Mouse (Mus musculus) neural tube, embryonic 14.5 days (tissue): ENCODE results near the gene Nedd9. TPM values are rescaled to one million over a fixed set of nuclear protein-coding genes. Genes with fewer than 3 reads are reported as not detected.

Source experiments
- ATAC-seq: fragments of 200-750 bp; cut with Nextera tagmentation; 2 replicates; pipeline ENCODE4 v1.8.0; 2017; ENCODE audit warnings: low read depth, mild to moderate bottlenecking, moderate TSS enrichment, moderate library complexity
- H3K27ac ChIP-seq: fragments of 300-500 bp; sonication (generic); 2 replicates; pipeline ENCODE4 v1.5.1; 2014; ENCODE audit warnings: low read depth, mild to moderate bottlenecking, control low read depth, low read length, moderate library complexity, mixed read lengths
- H3K27me3 ChIP-seq: fragments of 300-500 bp; sonication (generic); 2 replicates; pipeline ENCODE4 v1.6.1; 2014; ENCODE audit warnings: low read length; ENCODE audit not compliant: control insufficient read depth, insufficient read depth
- H3K36me3 ChIP-seq: fragments of 300-500 bp; sonication (generic); 2 replicates; pipeline ENCODE4 v1.6.1; 2014; ENCODE audit warnings: low read length, mixed read lengths; ENCODE audit not compliant: control insufficient read depth, insufficient read depth
- H3K4me1 ChIP-seq: fragments of 300-500 bp; sonication (generic); 2 replicates; pipeline ENCODE4 v1.6.1; 2014; ENCODE audit warnings: low read length; ENCODE audit not compliant: control insufficient read depth, insufficient read depth
- H3K4me2 ChIP-seq: fragments of 300-500 bp; sonication (generic); 2 replicates; pipeline ENCODE4 v1.6.1; 2014; ENCODE audit warnings: mild to moderate bottlenecking, low read depth, low read length, control low read depth
- H3K4me3 ChIP-seq: fragments of 300-500 bp; sonication (generic); 2 replicates; pipeline ENCODE4 v1.5.1; 2014; ENCODE audit warnings: low read depth, low read length, control low read depth, mixed read lengths
- H3K9ac ChIP-seq: fragments of 300-500 bp; sonication (generic); replicated peaks from 2 replicates; pipeline ENCODE4 v1.6.1; 2014; ENCODE audit warnings: low read depth, mild to moderate bottlenecking, control low read depth, low read length, mixed read lengths
- H3K9me3 ChIP-seq: fragments of 300-500 bp; sonication (generic); 2 replicates; pipeline ENCODE4 v1.6.1; 2016; ENCODE audit warnings: low read length; ENCODE audit not compliant: control insufficient read depth
- WGBS: fragments of 180-500 bp; shearing (Covaris S2); extraction: QIAGEN DNeasy Blood & Tissue Kit; methylation state at CpG from one replicate; pipeline ENCODE4 v1.1.7; 2014; 5-methylcytosine and 5-hydroxymethylcytosine counted together
- polyA plus RNA-seq: library from polyadenylated mRNA; unstranded; fragments of >200 nt; fragmentation: Nextera tagmentation; extraction: Ambion mirVana; gene quantifications from 2 replicates; pipeline ENCODE4 v1.2.1, GENCODE M21; 2014

The Nedd9 gene
- polyA plus RNA-seq, 1 experiment from 2014 or later = 15.1 TPM

DNA sequence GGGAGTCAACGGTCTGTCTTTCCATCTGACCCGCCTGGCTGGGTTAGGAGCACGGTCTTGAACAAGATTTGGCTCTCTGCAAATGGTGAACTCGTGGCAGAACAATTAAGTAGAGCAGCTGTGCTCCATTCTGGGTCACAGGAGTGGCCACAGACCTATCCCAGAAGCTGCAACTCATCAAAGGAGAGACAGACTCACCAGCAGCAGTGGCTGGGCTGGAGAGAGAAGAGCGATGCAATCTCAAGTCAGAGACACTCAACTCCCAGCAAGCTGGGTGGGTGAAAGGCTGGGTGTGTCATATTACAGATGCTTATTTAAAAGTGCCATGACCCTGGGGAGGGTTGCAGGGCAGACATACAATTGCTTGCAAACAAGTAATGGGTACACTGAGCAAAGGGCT is 50.4 kb downstream of the Nedd9 start:
- H3K9ac ChIP-seq = no peak overlapping the region
- H3K36me3 ChIP-seq = no peaks in the 10 kb centered on the region
- no peaks in the 10 kb centered on the region for H3K27me3 ChIP-seq
- H3K9me3 ChIP-seq = no peaks in the 10 kb centered on the region
- no peaks in the 10 kb centered on the region for H3K4me1 ChIP-seq
- no peak overlapping the region for H3K4me2 ChIP-seq
- ATAC-seq = no peak
- no peak overlapping the region for H3K27ac ChIP-seq
- no peak overlapping the region for H3K4me3 ChIP-seq
- 84% methylated on average over 5 of the region's 5 CpGs for WGBS

DNA sequence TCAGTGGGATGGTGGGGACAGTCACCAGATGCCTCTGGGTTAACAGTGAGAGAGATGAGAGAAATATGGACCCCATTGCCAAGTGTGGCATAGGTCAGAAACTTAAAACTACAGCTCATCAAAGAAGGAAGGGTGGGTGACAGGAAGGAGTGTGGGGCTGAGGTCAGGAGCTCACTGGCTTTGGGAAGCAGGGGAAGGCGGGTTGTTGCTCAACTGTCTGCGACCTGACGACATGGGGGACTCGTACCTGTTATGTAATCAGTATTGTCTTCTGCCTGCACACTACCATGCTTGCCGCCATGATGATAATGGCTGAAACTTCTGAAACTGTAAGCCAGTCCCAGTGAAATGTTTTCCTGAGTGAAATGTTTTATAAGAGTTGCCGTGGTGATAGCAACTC is 54.0 kb downstream of the Nedd9 start:
- 88% methylated on average over 6 of the region's 6 CpGs for WGBS
- H3K9me3 ChIP-seq = no peaks in the 10 kb centered on the region
- ATAC-seq = no peak

DNA sequence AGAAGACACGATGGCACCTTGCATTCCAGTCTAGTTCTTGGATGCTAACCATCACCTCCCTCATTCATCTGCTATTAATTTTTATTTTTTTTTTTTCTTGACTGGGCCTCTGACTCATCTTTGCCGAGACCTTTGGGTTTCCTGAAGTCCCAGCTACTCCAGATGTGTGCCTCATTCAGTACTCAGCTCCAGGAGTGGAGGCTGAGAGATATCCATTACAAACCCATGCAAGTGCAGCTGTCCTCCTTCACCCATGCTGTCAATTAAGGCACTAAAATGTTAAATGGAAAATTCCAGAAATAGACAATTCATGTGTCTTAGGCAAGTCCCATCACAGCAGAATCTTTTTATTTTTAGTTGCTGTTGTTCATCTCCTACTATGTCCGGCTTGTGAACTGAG is 55.4 kb downstream of the Nedd9 start:
- H3K4me3 ChIP-seq = no peak overlapping the region
- no peaks in the 10 kb centered on the region for H3K27me3 ChIP-seq
- WGBS = 92% methylated on average over 3 of the region's 3 CpGs
- H3K9me3 ChIP-seq = no peaks in the 10 kb centered on the region
- no peaks in the 10 kb centered on the region for H3K4me1 ChIP-seq
- no peak overlapping the region for H3K4me2 ChIP-seq
- no peak overlapping the region for H3K27ac ChIP-seq
- H3K36me3 ChIP-seq = no peaks in the 10 kb centered on the region
- ATAC-seq = no peak
- no peak overlapping the region for H3K9ac ChIP-seq

More for the DNA sequence above, 54.0 kb downstream of the Nedd9 start:
- Histone ChIP-seq H3K4me2 (no peak overlapping the region), H3K4me3 (no peak overlapping the region), H3K9ac (no peak overlapping the region), H3K36me3 (no peaks in the 10 kb centered on the region), H3K4me1 (no peaks in the 10 kb centered on the region), H3K27ac (no peak overlapping the region), H3K27me3 (no peaks in the 10 kb centered on the region)

DNA sequence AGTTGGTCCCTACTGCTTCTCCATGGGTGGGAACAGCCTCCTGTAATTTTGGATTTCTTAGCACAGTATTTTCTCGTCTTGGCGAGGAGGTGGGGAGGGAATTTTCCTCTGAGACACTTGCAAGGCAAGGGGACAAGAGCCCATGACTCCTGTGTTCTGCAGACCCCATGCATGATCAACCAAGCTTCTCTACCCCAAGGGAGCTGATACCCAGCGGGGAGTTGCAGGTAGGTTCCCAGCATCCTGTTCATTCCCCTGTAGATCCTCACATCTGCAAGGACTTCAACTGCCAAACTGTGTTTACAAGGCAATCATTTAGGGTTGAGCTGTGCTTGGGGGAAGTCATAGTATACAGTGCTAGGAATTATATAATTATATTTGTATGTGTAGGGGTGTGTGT is 60.1 kb downstream of the Nedd9 start:
- Histone ChIP-seq H3K27ac (no peak overlapping the region), H3K27me3 (no peaks in the 10 kb centered on the region), H3K4me2 (no peak overlapping the region), H3K4me3 (no peak overlapping the region), H3K4me1 (no peaks in the 10 kb centered on the region), H3K36me3 (no peaks in the 10 kb centered on the region), H3K9ac (no peak overlapping the region), H3K9me3 (no peaks in the 10 kb centered on the region)
- WGBS = 91% methylated on average over 3 of the region's 3 CpGs
- no peak for ATAC-seq

DNA sequence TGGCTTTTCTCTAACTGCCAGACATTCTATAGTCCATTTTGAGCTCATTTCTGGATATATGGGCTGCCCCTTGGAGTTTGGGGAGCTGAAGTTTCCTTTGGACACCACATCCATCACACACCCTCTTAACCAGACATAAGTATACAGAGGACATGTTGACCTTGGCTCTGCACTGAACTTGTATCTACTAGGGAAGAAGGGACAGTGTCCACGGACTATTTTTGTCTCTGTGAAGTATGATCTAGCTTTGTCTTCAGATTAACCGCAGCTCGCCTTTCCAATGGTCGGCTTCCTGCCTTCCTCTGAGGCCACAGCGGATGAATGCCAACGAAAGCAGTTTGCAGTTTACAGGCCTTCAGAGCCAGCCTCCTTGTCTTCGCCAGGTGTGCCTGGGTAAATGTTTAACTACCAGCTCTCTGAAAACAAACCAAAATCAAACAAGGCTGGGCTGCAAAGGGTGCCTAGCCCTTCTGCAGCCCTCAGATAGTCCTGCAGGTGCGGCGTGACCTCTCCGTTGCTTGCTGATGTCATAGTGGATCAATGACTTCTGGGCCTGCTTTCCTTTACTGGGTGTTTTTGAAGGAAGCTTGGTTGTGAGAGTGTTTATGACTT is 63.6 kb downstream of the Nedd9 start:
- 78% methylated on average over 10 of the region's 10 CpGs for WGBS
- no peaks in the 10 kb centered on the region for H3K27me3 ChIP-seq
- H3K9me3 ChIP-seq = no peaks in the 10 kb centered on the region
- H3K27ac ChIP-seq = no peak overlapping the region
- H3K36me3 ChIP-seq = no peaks in the 10 kb centered on the region
- no peak for ATAC-seq
- no peak overlapping the region for H3K4me2 ChIP-seq
- no peak overlapping the region for H3K9ac ChIP-seq
- no peaks in the 10 kb centered on the region for H3K4me1 ChIP-seq
- no peak overlapping the region for H3K4me3 ChIP-seq

DNA sequence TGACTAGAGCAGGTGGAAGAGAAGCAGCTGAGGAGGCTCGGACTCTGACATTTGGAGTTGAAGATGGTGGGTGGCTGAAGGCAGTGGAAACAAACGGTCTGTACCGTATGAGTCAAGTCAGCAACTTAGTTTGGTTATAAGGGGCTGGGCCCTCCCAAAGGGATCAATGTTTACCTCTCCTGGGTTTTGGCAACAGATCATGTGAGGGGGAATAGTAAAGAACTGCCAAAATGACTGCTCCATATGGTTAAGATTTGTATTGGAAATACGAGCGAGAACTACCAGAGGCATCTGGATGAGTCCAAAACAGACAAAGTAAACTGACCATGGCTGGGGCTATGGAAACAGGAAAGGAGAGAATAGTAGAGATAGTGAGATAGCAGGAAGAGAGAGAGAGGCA is 64.6 kb downstream of the Nedd9 start:
- H3K4me2 ChIP-seq = no peak overlapping the region
- H3K9me3 ChIP-seq = no peaks in the 10 kb centered on the region
- no peak for ATAC-seq
- H3K9ac ChIP-seq = no peak overlapping the region
- H3K4me3 ChIP-seq = no peak overlapping the region
- no peaks in the 10 kb centered on the region for H3K27me3 ChIP-seq
- 91% methylated on average over 5 of the region's 5 CpGs for WGBS
- no peak overlapping the region for H3K27ac ChIP-seq
- H3K4me1 ChIP-seq = no peaks in the 10 kb centered on the region
- H3K36me3 ChIP-seq = no peaks in the 10 kb centered on the region

DNA sequence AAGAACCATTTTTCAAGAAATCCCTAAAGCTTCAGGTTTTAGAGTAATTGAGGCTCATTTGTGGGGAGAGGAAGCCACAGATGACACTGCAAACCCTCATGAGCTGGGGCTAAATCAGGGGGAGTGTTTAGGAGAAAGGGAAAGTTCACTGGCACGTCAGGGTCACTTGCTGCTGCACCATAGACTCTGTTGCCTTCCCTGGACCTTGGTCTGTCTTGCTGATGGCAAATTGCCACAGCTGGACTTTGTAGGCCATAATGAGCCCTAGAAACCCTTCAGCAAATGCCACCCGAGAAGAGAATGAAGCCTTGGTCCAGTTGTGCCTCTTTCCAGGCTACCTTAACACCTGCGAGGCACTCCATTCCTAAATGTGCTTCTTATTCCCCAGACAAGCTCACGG is 66.8 kb downstream of the Nedd9 start:
- WGBS = 90% methylated on average over 4 of the region's 4 CpGs
- Histone ChIP-seq H3K27me3 (no peaks in the 10 kb centered on the region), H3K4me2 (no peak overlapping the region), H3K9ac (no peak overlapping the region), H3K4me3 (no peak overlapping the region), H3K4me1 (peaks cover 6% of the 10 kb centered on the region), H3K9me3 (no peaks in the 10 kb centered on the region), H3K36me3 (no peaks in the 10 kb centered on the region), H3K27ac (no peak overlapping the region)
- no peak for ATAC-seq

DNA sequence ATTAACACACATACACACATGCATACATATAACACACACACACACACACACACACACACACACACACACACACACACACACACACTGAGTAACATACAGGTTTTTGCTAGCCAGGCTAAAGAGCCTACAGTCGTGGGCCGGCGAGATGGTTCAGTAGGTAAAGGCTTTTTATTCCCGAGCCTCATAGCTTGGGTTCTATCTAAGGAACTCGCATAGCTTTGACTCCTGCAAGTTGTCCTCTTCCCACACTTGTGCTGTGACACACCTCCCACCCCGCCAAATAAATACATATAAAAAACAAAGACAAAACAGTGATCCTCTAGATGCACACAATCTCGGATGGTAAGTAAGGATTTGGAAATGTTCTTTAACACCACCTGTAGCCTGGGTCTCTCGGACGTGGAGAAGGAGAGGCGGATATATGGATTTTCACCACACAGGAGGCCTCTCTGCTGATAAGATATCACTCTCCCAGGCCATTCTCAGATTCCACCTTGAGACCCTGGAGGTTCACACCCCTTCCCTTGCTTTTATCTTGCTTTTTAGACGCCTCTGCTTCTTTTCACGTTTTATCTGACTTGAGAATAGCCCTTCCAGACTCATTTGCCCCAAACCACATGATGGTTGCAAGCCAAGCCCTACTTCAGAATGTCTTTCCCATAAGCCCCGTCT is 68.8 kb downstream of the Nedd9 start:
- Histone ChIP-seq H3K27ac (no peak overlapping the region), H3K36me3 (no peaks in the 10 kb centered on the region), H3K4me1 (peaks cover 6% of the 10 kb centered on the region), H3K27me3 (no peaks in the 10 kb centered on the region), H3K9me3 (no peaks in the 10 kb centered on the region), H3K4me2 (no peak overlapping the region), H3K4me3 (no peak overlapping the region), H3K9ac (no peak overlapping the region)
- 91% methylated on average over 13 of the region's 13 CpGs for WGBS
- no peak for ATAC-seq

DNA sequence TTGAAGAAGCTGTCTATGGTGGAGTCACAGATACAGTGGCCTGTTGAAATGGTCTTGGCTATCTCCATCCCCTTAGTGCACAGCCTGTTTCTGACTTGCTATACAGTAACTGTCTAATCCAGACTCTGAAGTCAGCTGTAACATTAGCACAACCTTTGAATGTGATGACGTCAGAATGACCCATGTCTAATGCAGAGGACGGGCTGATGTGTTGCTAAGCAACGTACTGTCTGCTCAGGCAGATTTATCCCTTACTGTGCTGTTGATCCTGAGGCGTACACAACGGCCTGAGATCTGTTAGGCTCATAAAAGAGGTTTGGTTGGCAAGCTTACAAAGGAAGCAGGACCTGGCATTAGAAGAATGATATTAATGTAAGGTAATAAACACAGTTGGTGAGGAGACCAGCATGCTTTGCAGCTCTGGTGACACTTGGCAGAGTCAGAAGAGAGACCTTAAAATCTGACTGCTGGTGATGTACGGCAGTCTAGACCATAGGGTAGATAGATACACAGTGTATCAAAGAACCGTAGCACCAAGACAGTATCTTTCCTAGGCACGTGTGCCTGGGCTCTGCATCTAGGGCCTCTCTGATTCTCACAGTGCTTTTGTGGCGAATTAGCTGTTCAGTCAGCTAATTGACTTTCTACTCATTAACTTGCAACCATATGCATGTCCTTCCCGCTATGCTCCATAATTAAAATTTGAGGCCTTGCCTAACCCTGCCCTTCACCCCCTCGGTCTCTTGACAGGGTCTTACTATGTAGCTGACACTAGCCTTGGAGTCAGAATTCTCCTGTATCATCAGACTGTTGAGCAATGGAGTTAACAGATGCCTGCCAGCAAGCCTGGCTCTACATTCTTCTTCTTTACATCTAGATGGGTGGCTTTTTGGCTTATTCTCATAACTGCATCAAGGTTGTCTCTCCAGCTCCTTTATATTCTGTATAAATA is 70.8 kb downstream of the Nedd9 start:
- Histone ChIP-seq H3K4me3 (no peak overlapping the region), H3K27ac (peak overlapping the region; percentile 73), H3K9ac (0 out of 2 replicates have a peak overlapping the region, but pooled peaks have one; percentile 13), H3K4me1 (peaks cover 6% of the 10 kb centered on the region), H3K27me3 (no peaks in the 10 kb centered on the region), H3K9me3 (no peaks in the 10 kb centered on the region), H3K36me3 (no peaks in the 10 kb centered on the region), H3K4me2 (0 out of 2 replicates have a peak overlapping the region, but pooled peaks have one; percentile 4)
- peak; percentile 97 for ATAC-seq
- 22% methylated on average over 11 of the region's 11 CpGs for WGBS
